13 mouse cellular contexts compared by ENCODE assay signal in the genomic region with DNA sequence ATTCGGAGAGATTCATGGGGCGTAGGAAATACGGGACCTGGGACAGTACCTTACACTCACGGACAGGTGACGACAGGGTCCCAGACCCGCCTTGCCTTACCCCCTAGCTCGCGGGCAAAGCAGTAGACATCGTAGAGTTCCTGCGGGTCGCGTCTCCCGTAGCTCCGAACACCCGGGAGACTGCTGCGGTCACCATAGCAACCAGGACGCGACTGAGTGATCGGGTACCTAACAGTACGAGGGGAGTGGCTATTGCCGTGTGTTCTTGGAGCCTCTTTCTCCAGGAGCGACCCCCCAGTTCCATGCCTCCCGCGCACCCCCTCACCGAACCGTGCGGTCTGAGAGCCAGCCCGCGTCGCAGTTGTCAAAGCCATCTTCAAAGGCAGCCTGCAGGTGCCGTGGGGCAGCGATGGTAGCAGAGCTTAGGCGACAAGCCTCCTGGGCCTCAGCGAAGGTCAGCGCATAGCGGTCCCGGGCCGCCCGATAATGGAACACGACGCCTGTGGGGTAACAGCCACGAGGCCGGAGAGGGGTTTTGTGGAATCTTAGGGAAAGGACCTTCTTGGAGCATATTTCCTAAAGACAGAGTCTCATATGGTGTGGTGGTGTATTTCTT. TPM values are rescaled to one million over a fixed set of nuclear protein-coding genes. Genes with fewer than 3 reads are reported as not detected.
DNase-seq lines count a peak whose midpoint lies in the region; ATAC-seq and TF ChIP-seq lines count a peak whose summit lies in the region.
"Had no signal": no experiment of that assay in that cellular context is flagged by ENCODE, and none has a peak within 500 bp of the region (broad histone marks: within the 10 kb centered on the region; RNA-seq: fewer than 3 reads in every experiment).

No protein-coding gene starts in this region.

- H3K9ac ChIP-seq in forebrain, embryonic 12.5 days = no peak overlapping the region
- H3K9ac ChIP-seq: lung, embryonic 14.5 days had no signal

- H3K27me3 ChIP-seq in testis, adult 2 months (ENCODE audit: control insufficient read depth, insufficient read depth, low read length) = no peaks in the 10 kb centered on the region; the same call in 1 of the 2 replicates
- peaks cover 78% of the 10 kb centered on the region for H3K27me3 ChIP-seq in forebrain, embryonic 12.5 days

- no peak overlapping the region for H3K27ac ChIP-seq in testis, adult 2 months (ENCODE audit: control insufficient read depth, insufficient read depth, low read depth, low read length)
- no peak overlapping the region for H3K27ac ChIP-seq in forebrain, embryonic 12.5 days

- H3K4me1 ChIP-seq in testis, adult 2 months (ENCODE audit: control insufficient read depth, insufficient read depth, low read length) = peaks cover 13% of the 10 kb centered on the region
- peaks cover 29% of the 10 kb centered on the region for H3K4me1 ChIP-seq in forebrain, embryonic 12.5 days

- TF ChIP-seq CTCF in testis, adult 2 months (IDR thresholded peaks at IDR 0.05; ENCODE audit: control insufficient read depth, insufficient read depth, insufficient replicate concordance, low read depth, low read length) = no peak

- no peak for TF ChIP-seq POLR2A in testis, adult 2 months (IDR thresholded peaks at IDR 0.05; ENCODE audit: control insufficient read depth, low read depth, low read length)

- no peaks in the 10 kb centered on the region for H3K36me3 ChIP-seq in testis, adult 2 months (ENCODE audit: control insufficient read depth, insufficient read depth, low read length)
- peaks cover 88% of the 10 kb centered on the region for H3K36me3 ChIP-seq in forebrain, embryonic 12.5 days (replicated peaks)

- WGBS in forebrain, embryonic 12.5 days = 8% methylated on average over 43 of the region's 43 CpGs

- H3K4me3 ChIP-seq in testis, adult 2 months (ENCODE audit: control insufficient read depth, low read depth, low read length) = peak overlapping the region; percentile 83
- peak overlapping the region; percentile 18 for H3K4me3 ChIP-seq in forebrain, embryonic 12.5 days (replicated peaks)

- peak overlapping the region; percentile 21 for H3K4me2 ChIP-seq in forebrain, embryonic 12.5 days
- H3K4me2 ChIP-seq: lung, embryonic 14.5 days had no signal

- peak; percentile 34; the same call in 1 of the 2 replicates for ATAC-seq in forebrain, embryonic 12.5 days (ENCODE audit: low FRiP score)
- no peak for ATAC-seq in megakaryocyte-erythroid progenitor cell, adult 5-6 weeks (replicated peaks; ENCODE audit: low FRiP score, low TSS enrichment, poor library complexity, severe bottlenecking)
- ATAC-seq: intestine, postnatal 0 days had no signal

- no peaks in the 10 kb centered on the region for H3K9me3 ChIP-seq in forebrain, embryonic 12.5 days

- no peak for DNase-seq in testis, postnatal 14 days (ENCODE audit: low spot score)
- DNase-seq in mesoderm, embryonic 11.5 days (ENCODE audit: low read depth, low spot score) = peak; percentile 36
- DNase-seq in retina, postnatal 1 day = peak; percentile 55
- DNase-seq in ovary, adult 18-20 months (ENCODE audit: low spot score) = no peak
- no peak for DNase-seq in lung, postnatal 14 days
- DNase-seq: heart, adult 11 months; lung, embryonic 14.5 days; spleen, adult 18-20 months had no signal

RNA-seq across cellular contexts. Expression of a gene that starts 8.2 kb away (rescaled TPM):
- polyA plus RNA-seq in testis, adult 2 months (2012; rRNA removed) = 7.3 and 8.9 TPM in 2 replicates
- polyA plus RNA-seq in forebrain, embryonic 12.5 days (2016; fragmentation: Nextera tagmentation; extraction: Ambion mirVana) = 84.2 and 104 TPM in 2 replicates
- total RNA-seq in megakaryocyte-erythroid progenitor cell, adult 5-6 weeks (2014; fragmentation: Nextera tagmentation) = not detected in 2 replicates
- not detected in 2 replicates for total RNA-seq in megakaryocyte-erythroid progenitor cell, adult 5-6 weeks (2017)

RNA-seq across cellular contexts. Expression of a gene that starts 18.6 kb away (rescaled TPM):
- polyA plus RNA-seq in testis, adult 2 months (2012; rRNA removed) = 3.8 and 4.8 TPM in 2 replicates
- polyA plus RNA-seq in forebrain, embryonic 12.5 days (2016; fragmentation: Nextera tagmentation; extraction: Ambion mirVana) = 27.8 and 28.3 TPM in 2 replicates
- 41.3 and 47.8 TPM in 2 replicates for total RNA-seq in megakaryocyte-erythroid progenitor cell, adult 5-6 weeks (2014; fragmentation: Nextera tagmentation)
- 6.7 and 16.3 TPM in 2 replicates for total RNA-seq in megakaryocyte-erythroid progenitor cell, adult 5-6 weeks (2017)

RNA-seq across cellular contexts. Expression of a gene that starts 26.4 kb away (rescaled TPM):
- 19.1 TPM in 2 replicates for polyA plus RNA-seq in testis, adult 2 months (2012; rRNA removed)
- polyA plus RNA-seq in forebrain, embryonic 12.5 days (2016; fragmentation: Nextera tagmentation; extraction: Ambion mirVana) = 14.3 and 16.7 TPM in 2 replicates
- total RNA-seq in megakaryocyte-erythroid progenitor cell, adult 5-6 weeks (2014; fragmentation: Nextera tagmentation) = 5.6 and 10.7 TPM in 2 replicates
- total RNA-seq in megakaryocyte-erythroid progenitor cell, adult 5-6 weeks (2017) = 9.1 and 18.3 TPM in 2 replicates

RNA-seq across cellular contexts. Expression of a gene that starts 26.8 kb away (rescaled TPM):
- 104 and 117 TPM in 2 replicates for polyA plus RNA-seq in testis, adult 2 months (2012; rRNA removed)
- 35.0 and 36.1 TPM in 2 replicates for polyA plus RNA-seq in forebrain, embryonic 12.5 days (2016; fragmentation: Nextera tagmentation; extraction: Ambion mirVana)
- 50.6 and 63.7 TPM in 2 replicates for total RNA-seq in megakaryocyte-erythroid progenitor cell, adult 5-6 weeks (2014; fragmentation: Nextera tagmentation)
- total RNA-seq in megakaryocyte-erythroid progenitor cell, adult 5-6 weeks (2017) = 28.6 and 44.9 TPM in 2 replicates

RNA-seq across cellular contexts. Expression of a gene that starts 27.0 kb away (rescaled TPM):
- 2.6 and 3.7 TPM in 2 replicates for polyA plus RNA-seq in testis, adult 2 months (2012; rRNA removed)
- polyA plus RNA-seq in forebrain, embryonic 12.5 days (2016; fragmentation: Nextera tagmentation; extraction: Ambion mirVana) = 1.6 and 2.5 TPM in 2 replicates
- 0.46 and 0.92 TPM in 2 replicates for total RNA-seq in megakaryocyte-erythroid progenitor cell, adult 5-6 weeks (2014; fragmentation: Nextera tagmentation)
- total RNA-seq in megakaryocyte-erythroid progenitor cell, adult 5-6 weeks (2017) = not detected in 2 replicates
- total RNA-seq: left cerebral cortex, postnatal 14 days had no signal
- polyA plus RNA-seq: intestine, postnatal 0 days had no signal

Comparison
In these comparisons a context has a peak if more than half of its experiments do, and no peak if none do; other contexts are left out.
1. DNase-seq: peak in mesoderm, embryonic 11.5 days (single experiment) and retina, postnatal 1 day (single experiment); none in testis, postnatal 14 days (single experiment), ovary, adult 18-20 months (single experiment) and lung, postnatal 14 days (single experiment).